Mouse (Mus musculus) heart, embryonic 11.5 days (tissue): ENCODE measurements around the gene Prm2. TPM values are rescaled to one million over a fixed set of nuclear protein-coding genes. Genes with fewer than 3 reads are reported as not detected.

Source experiments
- ATAC-seq: fragments of 200-750 bp; cut with Nextera tagmentation; replicated peaks from 2 replicates; pipeline ENCODE4 v1.8.0; 2017; ENCODE audit warnings: moderate library complexity; ENCODE audit not compliant: insufficient number of reproducible peaks, low FRiP score, low TSS enrichment
- H3K27ac ChIP-seq: fragments of 300-500 bp; sonication (generic); 2 replicates; pipeline ENCODE4 v1.5.1; 2014; ENCODE audit warnings: mild to moderate bottlenecking, low read depth, low read length
- H3K27me3 ChIP-seq: fragments of 300-500 bp; sonication (generic); 2 replicates; pipeline ENCODE4 v1.6.1; 2014; ENCODE audit warnings: mild to moderate bottlenecking, low read length, mixed read lengths; ENCODE audit not compliant: control insufficient read depth, insufficient read depth
- H3K36me3 ChIP-seq: fragments of 300-500 bp; sonication (generic); 2 replicates; pipeline ENCODE4 v1.6.1; 2014; ENCODE audit warnings: mild to moderate bottlenecking, low read length, moderate library complexity, mixed read lengths; ENCODE audit not compliant: control insufficient read depth, insufficient read depth
- H3K4me1 ChIP-seq: fragments of 300-500 bp; sonication (generic); 2 replicates; pipeline ENCODE4 v1.6.1; 2014; ENCODE audit warnings: low read length; ENCODE audit not compliant: control insufficient read depth, insufficient read depth
- H3K4me2 ChIP-seq: fragments of 300-500 bp; sonication (generic); 2 replicates; pipeline ENCODE4 v1.6.1; 2014; ENCODE audit warnings: mild to moderate bottlenecking, moderate library complexity
- H3K4me3 ChIP-seq: fragments of 300-500 bp; sonication (generic); 2 replicates; pipeline ENCODE4 v1.5.1; 2014; ENCODE audit warnings: low read depth, low read length
- H3K9ac ChIP-seq: fragments of 300-500 bp; sonication (generic); 2 replicates; pipeline ENCODE4 v1.6.1; 2014; ENCODE audit warnings: mild to moderate bottlenecking, low read depth, low read length, moderate library complexity
- H3K9me3 ChIP-seq: fragments of 300-500 bp; sonication (generic); replicated peaks from 2 replicates; pipeline ENCODE4 v1.6.1; 2016; ENCODE audit warnings: low read length; ENCODE audit not compliant: control insufficient read depth
- WGBS: fragments of 180-500 bp; shearing (Covaris S2); extraction: QIAGEN DNeasy Blood & Tissue Kit; methylation state at CpG from one replicate; pipeline ENCODE4 v1.1.7; 2014; ENCODE audit not compliant: insufficient replicate concordance; 5-methylcytosine and 5-hydroxymethylcytosine counted together
- polyA plus RNA-seq: library from polyadenylated mRNA; unstranded; fragments of >200 nt; fragmentation: Nextera tagmentation; extraction: Ambion mirVana; gene quantifications from 2 replicates; pipeline ENCODE4 v1.2.1, GENCODE M21; 2014

The Prm2 gene
- polyA plus RNA-seq, 1 experiment from 2014 or later = not detected

DNA sequence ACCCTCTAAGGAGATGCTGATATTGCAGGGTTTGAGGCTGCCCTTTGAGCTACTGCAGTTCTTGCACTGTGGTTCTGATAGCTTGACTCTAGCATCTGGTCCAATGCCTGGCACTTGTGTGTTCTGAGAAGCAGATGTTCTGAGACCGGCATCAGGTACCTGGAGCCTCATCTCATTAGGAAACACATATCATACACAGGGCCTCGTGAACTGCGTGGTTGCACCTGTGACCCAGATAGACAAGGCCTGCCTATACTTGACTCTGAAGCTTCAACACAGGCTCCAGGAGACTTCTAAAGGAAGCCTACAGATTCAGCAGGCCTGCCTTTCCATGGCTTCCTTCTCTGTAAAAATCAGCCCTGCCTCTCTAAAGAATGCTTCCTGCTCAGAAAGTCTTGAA is 40.5 kb upstream of the Prm2 start:
- Histone ChIP-seq H3K27me3 (no peaks in the 10 kb centered on the region), H3K4me2 (no peak overlapping the region), H3K4me1 (peaks cover 27% of the 10 kb centered on the region), H3K36me3 (no peaks in the 10 kb centered on the region), H3K4me3 (no peak overlapping the region), H3K27ac (no peak overlapping the region), H3K9ac (no peak overlapping the region), H3K9me3 (no peaks in the 10 kb centered on the region)
- ATAC-seq = no peak
- 91% methylated on average over 3 of the region's 3 CpGs for WGBS

DNA sequence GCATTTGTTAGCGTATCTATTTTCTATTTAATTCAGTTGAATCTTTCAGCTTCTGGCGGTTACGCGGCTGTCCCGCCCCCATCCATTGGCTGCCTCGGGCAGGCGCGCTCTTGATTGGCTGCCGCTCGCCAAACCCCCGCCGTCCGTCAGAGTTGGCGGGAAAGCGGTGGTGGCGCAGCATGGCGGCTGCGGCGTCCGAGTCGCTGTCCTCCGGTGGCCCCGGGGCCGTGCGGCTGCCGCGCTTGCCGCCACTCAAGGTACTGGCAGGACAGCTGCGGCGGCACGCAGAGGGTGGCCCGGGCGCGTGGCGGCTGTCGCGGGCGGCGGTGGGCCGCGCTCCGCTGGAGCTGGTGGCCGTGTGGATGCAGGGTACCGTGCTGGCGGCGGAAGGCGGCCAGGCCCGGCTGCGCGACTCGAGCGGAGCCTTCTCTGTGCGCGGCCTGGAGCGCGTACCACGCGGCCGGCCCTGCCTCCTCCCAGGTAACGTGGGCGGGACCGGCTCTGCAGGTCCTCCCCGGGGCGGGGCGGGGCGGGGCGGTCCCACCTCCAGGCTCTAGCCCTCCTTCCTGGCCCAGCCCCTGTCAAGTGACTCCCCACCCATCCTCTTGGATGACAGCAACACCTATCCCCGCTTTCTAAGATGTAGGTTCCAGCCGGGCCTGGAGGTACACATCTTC is 39.1 kb upstream of the Prm2 start, which contains the start of gene Rmi2:
TSS of gene Rmi2 (plus strand) at position 149 of the 677 bp plus-strand sequence.
- peak within 1 kb of the TSS; percentile 88 for H3K27ac ChIP-seq
- no peaks in the 10 kb centered on the region for H3K27me3 ChIP-seq
- peaks cover 27% of the 10 kb centered on the region for H3K4me1 ChIP-seq
- H3K4me2 ChIP-seq = peak within 1 kb of the TSS; percentile 94
- H3K4me3 ChIP-seq = peak within 1 kb of the TSS; percentile 88
- peak within 1 kb of the TSS; percentile 88 for H3K9ac ChIP-seq
- H3K9me3 ChIP-seq = no peaks in the 10 kb centered on the region
- under 1% methylated on average over 69 of the region's 69 CpGs for WGBS
- ATAC-seq = peak; percentile 92
- no peaks in the 10 kb centered on the region for H3K36me3 ChIP-seq

DNA sequence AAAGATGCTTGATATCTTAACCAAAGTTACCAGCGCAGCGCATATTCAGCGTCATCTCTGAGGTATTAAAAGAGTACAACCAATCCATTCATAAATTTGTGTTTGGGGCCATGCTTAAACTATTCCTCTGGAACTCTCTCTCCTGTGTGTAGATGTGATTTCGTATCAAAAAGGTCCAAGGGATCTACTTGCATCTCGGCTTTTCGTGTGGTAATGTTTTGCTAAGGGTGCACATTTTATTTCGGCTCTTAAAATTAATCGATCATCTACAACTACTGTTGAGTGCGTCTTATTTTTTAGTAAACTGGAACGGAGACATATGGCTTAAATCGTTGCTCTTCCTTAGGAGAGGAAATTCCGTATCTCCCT is 38.6 kb upstream of the Prm2 start:
- Histone ChIP-seq H3K4me1 (peaks cover 23% of the 10 kb centered on the region), H3K27me3 (no peaks in the 10 kb centered on the region), H3K9me3 (no peaks in the 10 kb centered on the region), H3K9ac (peak overlapping the region; percentile 56; the same call in 1 of the 2 replicates), H3K4me3 (peak overlapping the region; percentile 88), H3K27ac (no peak overlapping the region), H3K4me2 (peak overlapping the region; percentile 94), H3K36me3 (no peaks in the 10 kb centered on the region)
- ATAC-seq = no peak
- 9% methylated on average over 12 of the region's 12 CpGs for WGBS

- H3K9me3 ChIP-seq = no peaks in the 10 kb centered on the region
- ATAC-seq = no peak
Observed at GRCm38 (mm10) chr16:10828461-10828805, 32.5 kb upstream of the Prm2 start.

GRCm38 (mm10) chr16:10827766-10828460 is 32.0 kb upstream of the Prm2 start:
- ATAC-seq = no peak
- WGBS = 66% methylated on average over 7 of the region's 7 CpGs
- H3K9me3 ChIP-seq = no peaks in the 10 kb centered on the region
- H3K36me3 ChIP-seq = no peaks in the 10 kb centered on the region
- no peaks in the 10 kb centered on the region for H3K27me3 ChIP-seq
- H3K4me2 ChIP-seq = no peak overlapping the region
- no peaks in the 10 kb centered on the region for H3K4me1 ChIP-seq
- H3K27ac ChIP-seq = no peak overlapping the region
- no peak overlapping the region for H3K9ac ChIP-seq
- H3K4me3 ChIP-seq = no peak overlapping the region

More at GRCm38 (mm10) chr16:10828461-10828805, 32.5 kb upstream of the Prm2 start:
- Histone ChIP-seq H3K9ac (no peak overlapping the region), H3K27ac (no peak overlapping the region), H3K4me2 (no peak overlapping the region), H3K27me3 (no peaks in the 10 kb centered on the region), H3K36me3 (no peaks in the 10 kb centered on the region), H3K4me1 (no peaks in the 10 kb centered on the region), H3K4me3 (no peak overlapping the region)
- 69% methylated on average over 4 of the region's 4 CpGs for WGBS

DNA sequence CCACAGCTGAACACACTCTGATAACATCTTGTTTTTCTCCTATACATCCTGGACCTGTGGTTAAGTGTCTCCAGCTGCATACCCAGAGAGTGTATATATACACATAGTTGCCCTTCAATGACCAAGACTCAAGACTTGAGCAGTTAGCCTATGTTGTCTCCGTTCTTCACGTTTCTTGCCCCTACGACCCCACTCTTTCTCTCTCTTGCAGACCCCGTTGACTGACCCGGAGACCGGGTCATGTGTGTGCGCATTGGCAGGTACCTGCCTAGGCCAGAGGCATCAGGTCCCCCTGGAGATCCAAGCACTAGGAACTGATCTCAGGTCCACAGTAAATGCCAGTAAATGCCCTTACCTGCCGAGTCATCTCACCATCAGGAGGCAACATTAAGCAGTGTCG is 31.3 kb upstream of the Prm2 start:
- ATAC-seq = no peak
- Histone ChIP-seq H3K4me1 (no peaks in the 10 kb centered on the region), H3K4me2 (no peak overlapping the region), H3K9me3 (no peaks in the 10 kb centered on the region), H3K9ac (no peak overlapping the region), H3K36me3 (no peaks in the 10 kb centered on the region), H3K27me3 (no peaks in the 10 kb centered on the region), H3K27ac (no peak overlapping the region), H3K4me3 (no peak overlapping the region)
- 86% methylated on average over 9 of the region's 9 CpGs for WGBS

GRCm38 (mm10) chr16:10825840-10826239 is 29.9 kb upstream of the Prm2 start:
- Histone ChIP-seq H3K4me3 (no peak overlapping the region), H3K27ac (no peak overlapping the region), H3K36me3 (no peaks in the 10 kb centered on the region), H3K9me3 (no peaks in the 10 kb centered on the region), H3K9ac (no peak overlapping the region), H3K4me1 (no peaks in the 10 kb centered on the region), H3K4me2 (no peak overlapping the region), H3K27me3 (no peaks in the 10 kb centered on the region)
- 82% methylated on average over 4 of the region's 4 CpGs for WGBS
- no peak for ATAC-seq

DNA sequence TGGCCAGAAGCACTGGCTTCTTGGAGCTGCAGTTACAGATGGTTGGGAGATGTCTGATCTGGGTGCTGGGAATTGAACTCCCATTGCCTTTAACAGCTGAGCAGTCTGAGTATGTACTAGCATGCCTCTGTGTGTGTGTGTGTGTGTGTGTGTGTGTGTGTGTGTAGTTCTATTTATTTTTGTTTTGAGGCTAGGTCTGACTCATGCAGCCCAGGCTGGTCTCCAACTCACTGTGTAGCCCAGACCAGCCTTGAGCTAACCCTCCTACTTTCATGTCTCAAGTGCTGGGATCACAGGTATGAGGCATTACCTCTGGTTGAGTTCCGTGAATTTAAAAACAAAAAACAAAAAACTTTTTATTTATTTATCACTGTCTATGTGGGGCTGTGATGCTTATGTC is 28.6 kb upstream of the Prm2 start:
- 74% methylated on average over 1 of the region's 1 CpGs for WGBS
- Histone ChIP-seq H3K27me3 (no peaks in the 10 kb centered on the region), H3K9me3 (no peaks in the 10 kb centered on the region), H3K4me2 (no peak overlapping the region), H3K4me1 (peaks cover 8% of the 10 kb centered on the region), H3K4me3 (no peak overlapping the region), H3K36me3 (no peaks in the 10 kb centered on the region), H3K27ac (no peak overlapping the region), H3K9ac (no peak overlapping the region)
- ATAC-seq = no peak

GRCm38 (mm10) chr16:10821387-10821786 is 25.5 kb upstream of the Prm2 start:
- H3K4me3 ChIP-seq = no peak overlapping the region
- 61% methylated on average over 4 of the region's 4 CpGs for WGBS
- H3K4me1 ChIP-seq = peaks cover 10% of the 10 kb centered on the region
- H3K9me3 ChIP-seq = no peaks in the 10 kb centered on the region
- ATAC-seq = no peak
- H3K27me3 ChIP-seq = no peaks in the 10 kb centered on the region
- no peak overlapping the region for H3K9ac ChIP-seq
- no peak overlapping the region for H3K27ac ChIP-seq
- no peaks in the 10 kb centered on the region for H3K36me3 ChIP-seq
- H3K4me2 ChIP-seq = no peak overlapping the region
